Mouse (Mus musculus) urinary bladder, adult 18-20 months (tissue): Measurements from ENCODE around the gene Osbpl8.
A peak's percentile ranks its signal among the peaks of the same experiment; 100 is the strongest.
"Not testable (repeated sequence)": the region's sequence is repeated elsewhere in the genome, so short reads cannot be mapped to it uniquely, and the experiment has no call there.

ENCODE experiments used
- DNase-seq, 2 experiments: peaks; one replicate each; pipeline ENCODE4 v3.0.0; 2022; ENCODE audit warnings: low spot score in 2 of 2, mixed read lengths in 2 of 2

Osbpl8 gene

DNA sequence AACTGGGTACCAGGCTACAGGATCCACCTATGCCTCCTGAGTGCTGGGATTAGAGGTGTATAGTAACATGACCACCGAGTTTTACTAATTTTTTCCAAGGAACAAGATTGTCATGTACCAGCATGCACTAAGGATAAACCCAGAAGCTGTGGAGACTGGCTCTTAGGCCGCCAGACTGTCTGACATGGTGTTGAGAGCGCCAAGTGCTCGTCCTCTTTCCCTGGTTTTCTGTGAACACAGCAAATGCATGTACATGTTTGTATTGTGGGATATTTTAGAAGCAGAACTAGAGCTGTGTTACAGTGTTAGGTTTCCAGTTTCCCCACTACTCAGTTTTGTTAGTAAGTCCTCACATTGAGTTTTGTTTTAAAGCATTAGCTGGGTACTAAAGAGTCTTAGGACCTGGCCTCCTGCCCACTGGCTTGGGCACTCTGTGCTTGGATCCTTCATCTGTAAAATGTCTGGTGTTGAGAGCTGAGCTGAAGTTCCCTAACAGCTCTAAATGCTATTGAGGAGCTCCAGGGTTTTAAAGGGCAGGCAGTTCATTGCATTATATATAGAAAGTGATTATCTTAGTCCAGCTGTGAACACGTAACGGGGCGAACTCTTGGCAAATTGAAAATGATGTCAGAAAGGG is 19.2 kb downstream of the Osbpl8 start:
- no peak for DNase-seq

- DNase-seq, result no peak
Measured at GRCm38 (mm10) chr10:111185574-111186269, 21.2 kb downstream of the Osbpl8 start.

DNA sequence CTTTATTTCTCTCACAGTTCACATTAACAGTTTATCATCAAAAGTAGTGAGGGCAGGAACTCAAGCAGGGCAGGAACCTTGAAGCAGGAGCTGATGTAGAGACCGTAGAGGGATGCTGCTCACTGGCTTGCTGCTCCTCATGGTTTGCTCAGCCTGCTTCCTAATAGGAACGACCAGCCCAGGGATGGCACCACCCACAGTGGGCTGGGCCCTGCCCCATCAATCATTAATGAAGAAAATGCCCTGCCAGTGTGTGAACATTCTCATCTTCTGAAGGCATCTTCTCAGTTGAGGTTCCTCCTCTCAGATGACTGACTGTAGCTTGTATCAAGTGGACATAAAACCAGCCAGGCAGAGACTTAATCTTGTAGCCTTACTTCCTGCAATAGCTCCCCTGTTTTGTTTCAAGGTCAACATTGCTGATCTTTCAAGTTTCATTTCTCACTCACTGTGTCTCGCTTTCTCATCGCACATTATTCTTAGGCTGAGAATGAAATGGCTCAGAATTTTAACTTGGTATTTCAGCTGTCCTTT is 24.5 kb downstream of the Osbpl8 start:
- no peak for DNase-seq

DNA sequence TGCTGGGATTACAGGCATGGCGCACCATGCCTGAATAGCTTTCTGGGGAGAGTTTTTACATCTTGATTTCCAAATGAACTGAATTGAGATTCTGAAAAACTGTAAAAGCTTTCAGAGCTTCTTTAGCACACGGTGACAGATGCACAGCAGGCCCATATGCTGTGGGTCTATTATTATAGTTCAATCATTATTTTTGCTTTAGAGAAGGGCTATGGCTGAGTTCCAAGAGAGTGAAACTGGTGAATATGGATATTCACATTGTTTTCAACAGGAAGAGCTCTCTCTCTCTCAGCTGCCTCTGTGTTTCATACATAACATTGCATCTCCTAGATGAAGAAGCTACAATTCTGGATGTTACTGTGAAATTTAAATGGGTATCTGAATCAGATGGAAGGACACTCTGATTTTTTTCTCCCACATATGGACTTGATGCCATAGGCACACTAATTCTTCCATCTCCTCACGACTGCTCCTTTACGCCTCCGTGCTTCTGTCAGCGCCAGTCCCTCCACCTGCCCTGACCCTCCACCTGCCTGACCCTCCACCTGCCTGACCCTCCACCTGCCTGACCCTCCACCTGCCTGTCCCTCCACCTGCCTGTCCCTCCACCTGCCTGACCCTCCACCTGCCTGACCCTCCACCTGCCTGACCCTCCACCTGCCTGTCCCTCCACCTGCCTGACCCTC is 25.7 kb downstream of the Osbpl8 start:
- DNase-seq, result no peak

- DNase-seq, result no peak
Measured at GRCm38 (mm10) chr10:111193536-111193935, 29.0 kb downstream of the Osbpl8 start.

DNA sequence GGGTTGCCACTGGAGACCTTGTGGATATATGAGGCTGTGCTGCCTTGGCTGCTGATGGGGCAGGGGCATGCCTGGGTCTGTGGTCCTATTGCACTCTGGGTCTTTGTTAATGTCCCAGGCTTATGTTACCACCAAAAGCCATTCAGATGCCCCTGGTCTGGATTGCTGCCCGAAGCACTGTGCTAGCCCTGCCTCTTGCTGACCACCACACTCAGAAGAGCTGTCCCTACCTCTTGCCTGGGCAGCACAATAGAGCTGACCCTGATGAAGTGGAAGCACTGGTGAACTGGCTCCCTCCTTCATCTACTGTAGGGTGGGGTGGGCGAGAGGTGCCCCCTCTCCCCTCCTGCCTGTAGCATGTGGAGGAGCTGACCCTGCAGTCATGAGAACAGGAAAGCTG is 31.6 kb downstream of the Osbpl8 start:
- DNase-seq, result no peak

- DNase-seq, result not testable (repeated sequence)
Measured at GRCm38 (mm10) chr10:111198705-111199104, 34.2 kb downstream of the Osbpl8 start.

DNA sequence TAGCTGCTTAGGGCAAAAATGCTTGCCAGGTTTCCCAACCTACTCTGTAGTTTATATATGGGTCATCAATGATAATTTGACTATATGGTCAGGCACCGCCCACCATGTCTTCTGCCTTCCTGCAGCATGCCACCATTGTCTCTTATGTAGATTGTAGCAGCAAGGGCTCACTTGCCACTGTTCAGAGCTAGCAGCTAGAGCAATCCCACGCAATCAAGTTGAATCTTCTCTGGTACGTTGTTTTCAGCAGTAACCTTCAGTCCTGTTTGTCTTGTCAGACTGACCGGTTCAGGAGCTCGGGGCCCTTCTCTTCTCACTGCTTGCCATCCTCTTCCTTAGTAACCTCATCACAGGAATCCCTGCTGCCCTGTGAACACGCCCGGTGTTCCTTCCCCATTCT is 36.6 kb downstream of the Osbpl8 start:
- no peak for DNase-seq

GRCm38 (mm10) chr10:111201666-111202065 is 37.1 kb downstream of the Osbpl8 start:
- no peak for DNase-seq

DNA sequence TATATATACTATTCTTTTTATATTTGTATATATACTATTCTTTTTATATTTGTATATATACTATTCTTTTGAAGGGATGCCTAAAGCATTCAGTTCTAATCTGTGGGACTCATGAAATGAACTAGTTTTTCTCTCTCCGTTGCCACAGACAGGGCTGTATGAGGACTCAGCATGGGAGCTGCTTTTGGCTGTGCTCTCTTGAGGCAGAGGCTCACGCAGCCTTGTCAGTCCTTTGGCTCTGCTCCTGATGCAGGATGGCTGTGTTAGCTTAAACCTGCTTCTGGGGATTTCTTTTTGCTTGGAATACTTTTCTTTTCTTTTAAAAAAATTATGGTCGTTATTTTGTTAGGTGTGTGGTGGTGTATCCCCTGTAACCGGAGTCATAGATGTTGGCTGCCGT is 39.5 kb downstream of the Osbpl8 start:
- no peak for DNase-seq

- no peak for DNase-seq
Measured at GRCm38 (mm10) chr10:111205421-111205820, 40.9 kb downstream of the Osbpl8 start.

DNA sequence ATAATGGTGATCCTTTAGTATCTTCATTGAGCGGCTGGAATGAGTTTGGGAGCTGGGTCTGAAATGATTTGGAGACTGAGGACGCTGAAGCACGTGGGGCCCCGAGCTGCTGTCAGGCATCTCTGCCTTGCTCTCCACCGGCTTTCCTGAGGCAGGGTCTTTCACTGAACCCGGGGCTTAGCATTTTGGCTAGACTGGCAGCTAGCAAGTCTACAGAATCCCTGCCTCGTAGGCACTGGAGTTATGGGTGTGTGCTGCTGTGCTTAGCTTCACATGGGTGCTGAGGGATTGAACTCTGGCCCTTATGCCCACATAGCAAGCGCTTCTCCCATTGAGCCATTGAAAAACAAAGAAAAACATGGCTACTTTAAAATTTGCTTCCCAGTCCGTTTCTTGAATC is 42.8 kb downstream of the Osbpl8 start:
- DNase-seq, result no peak

- DNase-seq, result no peak
Measured at GRCm38 (mm10) chr10:111214084-111214483, 49.5 kb downstream of the Osbpl8 start.

- no peak for DNase-seq
Measured at GRCm38 (mm10) chr10:111214696-111215095, 50.1 kb downstream of the Osbpl8 start.

GRCm38 (mm10) chr10:111215572-111215971 is 51.0 kb downstream of the Osbpl8 start:
- DNase-seq, result no peak

DNA sequence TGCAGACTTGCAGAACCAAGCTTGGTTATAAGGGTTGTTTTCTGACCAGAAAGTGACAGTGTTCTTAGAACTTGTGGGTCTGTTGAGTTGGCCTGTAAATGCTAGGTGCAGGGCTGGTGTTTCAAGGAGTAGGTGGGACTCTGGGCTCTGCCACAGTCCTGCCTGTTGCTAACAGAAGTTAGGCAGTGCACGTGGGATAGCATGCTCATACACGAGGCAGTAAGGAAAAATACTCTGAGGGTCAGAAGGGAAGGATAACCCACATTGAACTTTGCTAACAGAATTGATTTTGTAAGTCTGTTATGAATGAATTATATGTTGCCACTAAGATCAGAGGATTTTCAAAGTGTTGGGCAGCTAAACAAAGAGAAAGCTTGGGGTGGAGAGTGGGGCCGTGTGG is 51.6 kb downstream of the Osbpl8 start:
- DNase-seq, result no peak

- DNase-seq, result no peak
Measured at GRCm38 (mm10) chr10:111222535-111222934, 58.0 kb downstream of the Osbpl8 start.

DNA sequence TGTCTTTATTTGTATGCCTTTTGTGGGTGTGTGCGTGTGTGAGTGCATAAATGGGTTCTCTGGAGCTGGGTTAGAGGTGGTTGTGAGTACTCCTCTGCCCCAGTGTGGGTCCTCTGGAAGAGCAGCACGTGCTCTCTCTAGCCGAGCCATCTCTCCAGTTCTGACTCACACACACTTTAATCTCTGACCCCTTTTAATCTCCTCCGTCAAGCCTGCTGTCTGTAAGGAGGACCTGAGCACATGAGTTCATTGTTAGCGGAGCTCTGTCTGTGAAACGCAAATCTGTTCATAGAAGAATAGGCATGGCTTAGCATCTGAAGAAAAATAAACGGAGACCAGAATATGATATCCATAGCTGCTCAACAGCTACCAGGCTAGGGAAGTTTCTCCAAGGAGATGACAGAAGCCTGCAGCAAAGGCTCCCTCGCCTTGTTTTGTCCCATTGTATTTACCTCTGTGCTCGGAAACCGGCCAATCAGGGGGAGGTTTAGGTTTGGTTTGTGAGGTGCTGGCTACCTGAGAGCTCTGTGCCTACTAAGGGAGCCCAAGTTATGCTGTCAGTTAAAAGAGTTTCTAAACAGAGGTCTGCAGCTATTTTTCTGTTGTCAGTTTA is 58.8 kb downstream of the Osbpl8 start:
- DNase-seq, result no peak

GRCm38 (mm10) chr10:111224696-111225095 is 60.1 kb downstream of the Osbpl8 start:
- no peak for DNase-seq

GRCm38 (mm10) chr10:111226508-111226907 is 62.0 kb downstream of the Osbpl8 start:
- peak; percentile 78 to 93 for DNase-seq

GRCm38 (mm10) chr10:111232237-111232636 is 67.7 kb downstream of the Osbpl8 start:
- not testable (repeated sequence) for DNase-seq

DNA sequence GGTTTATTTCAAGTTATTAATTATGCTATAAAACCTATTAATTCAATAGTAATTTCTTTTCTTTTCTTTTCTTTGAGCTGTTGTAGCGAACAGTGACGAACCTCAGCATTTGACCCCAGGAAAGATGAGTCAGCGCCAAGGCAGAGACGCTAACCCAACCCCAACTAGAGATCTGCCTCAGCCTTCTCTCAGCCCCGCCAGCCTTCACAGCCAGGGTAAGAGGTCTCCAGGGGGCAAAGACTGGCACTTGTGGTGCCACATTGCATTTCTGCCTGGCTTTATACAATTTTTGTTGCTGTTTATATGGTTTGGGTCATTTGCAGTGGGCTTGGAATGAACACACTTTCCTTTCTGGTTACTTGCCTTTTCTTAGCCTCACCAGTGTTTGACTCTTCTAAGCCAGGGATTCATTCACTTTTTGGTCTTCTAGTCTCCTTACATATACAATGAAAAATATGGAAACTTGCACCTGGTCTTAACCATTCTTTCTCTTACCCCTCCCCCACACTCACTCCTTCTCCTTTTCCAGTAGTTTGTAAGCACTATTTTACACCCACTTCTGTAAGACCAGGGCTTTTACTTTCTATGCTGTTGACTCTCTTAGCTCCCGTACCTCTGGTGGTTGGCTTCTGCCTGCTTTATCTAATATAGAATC is 69.1 kb downstream of the Osbpl8 start:
- DNase-seq, result no peak
